Mouse (Mus musculus): Measurements from ENCODE around the gene Mtmr12. TPM values are rescaled to one million over a fixed set of nuclear protein-coding genes. Genes with fewer than 3 reads are reported as not detected.

Mtmr12 gene
- total RNA-seq, 2 experiments from 2014 or later: 17.0 to 17.5 TPM

DNA sequence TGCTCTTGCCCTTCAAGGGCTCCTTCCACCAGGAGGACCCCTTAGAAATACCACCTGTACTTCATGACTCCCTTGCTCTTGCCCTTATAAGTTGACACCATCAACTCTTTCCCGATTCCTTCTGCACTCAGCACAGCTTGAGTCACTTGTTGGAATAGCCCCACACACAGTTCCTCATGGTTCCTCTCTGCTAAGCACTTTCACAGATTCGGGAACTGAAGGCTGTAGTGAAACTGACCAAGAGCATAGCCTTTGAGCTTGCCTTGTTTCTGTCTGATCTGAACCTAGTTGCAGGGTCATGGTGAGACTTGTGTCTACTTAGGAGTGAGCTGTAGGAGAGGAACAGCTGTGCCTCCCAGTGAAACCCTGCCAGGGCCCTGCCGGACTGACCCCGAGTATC lies 28.2 kb downstream of the Mtmr12 start:
- DNase-seq (ENCODE audit: low spot score in 2 of 2): no peak

DNA sequence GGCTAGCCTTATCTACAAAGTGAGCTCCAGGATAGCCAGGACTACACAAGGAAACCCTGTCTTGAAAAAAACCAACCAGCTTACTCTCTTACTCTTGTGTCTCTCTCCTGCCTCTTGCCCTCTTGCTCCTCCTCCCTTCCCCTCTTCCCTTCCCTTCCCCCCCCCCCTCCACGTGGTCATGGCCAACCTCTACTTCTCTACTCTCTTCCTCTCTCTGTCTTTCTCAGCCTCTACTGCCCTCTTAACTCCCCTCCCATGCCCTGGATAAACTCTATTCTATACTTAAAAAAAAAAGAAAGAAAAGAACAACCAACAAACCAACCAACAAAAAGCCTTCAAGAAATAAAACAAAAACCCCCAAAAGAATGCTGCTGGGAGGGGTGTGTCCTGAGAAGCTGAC lies 30.7 kb downstream of the Mtmr12 start:
- DNase-seq (ENCODE audit: low spot score in 2 of 2): no peak

DNA sequence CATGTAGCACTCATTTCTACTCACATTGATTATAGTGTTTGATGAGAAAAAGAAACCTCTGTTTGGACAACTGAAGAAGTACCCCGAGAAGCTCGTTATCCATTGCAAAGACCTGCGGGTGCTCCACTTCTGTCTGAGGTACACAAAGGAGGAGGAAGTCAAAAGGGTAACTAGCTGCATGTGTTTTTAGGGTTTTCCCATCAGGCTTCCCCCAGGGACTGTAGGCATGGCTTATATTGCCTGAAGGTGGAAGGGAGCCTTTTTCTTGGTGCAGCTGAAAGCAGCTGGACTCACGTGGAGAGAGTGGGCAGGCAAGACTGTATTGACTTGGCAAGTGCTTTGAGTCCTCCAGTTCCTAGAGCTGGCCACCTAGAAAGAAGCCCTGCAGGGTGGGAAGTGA lies 31.2 kb downstream of the Mtmr12 start:
- DNase-seq (ENCODE audit: low spot score in 2 of 2): no peak

DNA sequence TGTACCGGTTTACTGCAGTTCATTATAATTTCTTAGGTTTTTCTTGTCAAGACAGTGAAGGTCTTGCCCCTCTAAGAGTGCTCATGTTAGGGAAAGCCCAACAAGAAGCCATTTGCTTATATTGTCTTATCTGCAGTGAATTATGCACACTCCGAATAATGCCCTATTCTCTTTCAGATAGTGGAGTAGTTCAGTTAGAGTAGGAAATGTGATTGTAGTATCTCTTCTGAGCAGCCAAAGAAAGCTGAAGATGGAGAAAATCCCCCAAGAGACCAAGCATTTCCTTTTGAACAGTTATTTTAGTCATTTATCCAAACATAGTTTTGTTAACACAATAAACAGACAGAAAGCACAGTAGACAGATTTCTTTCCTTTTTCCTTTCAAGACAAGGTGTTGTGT lies 32.1 kb downstream of the Mtmr12 start:
- DNase-seq (ENCODE audit: low spot score in 2 of 2): no peak

DNA sequence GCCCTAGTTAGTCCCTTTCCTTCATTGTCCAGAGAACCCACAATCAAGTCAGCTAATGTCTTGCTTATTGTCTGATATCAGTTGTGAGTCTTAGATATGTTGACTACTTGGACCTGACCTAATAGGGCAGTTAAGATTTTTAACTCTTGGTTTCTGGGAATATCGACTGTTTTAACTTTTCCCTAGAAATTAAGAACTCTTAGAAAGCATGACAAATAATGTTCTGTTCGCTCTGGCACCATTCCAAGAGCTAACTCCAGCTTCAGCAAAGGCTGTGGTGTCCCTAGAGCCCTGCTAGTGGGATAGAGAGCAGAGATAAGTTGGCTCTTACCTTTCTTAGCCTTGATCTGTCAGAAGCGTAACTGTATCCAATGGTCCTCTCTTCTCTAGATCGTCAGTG lies 32.7 kb downstream of the Mtmr12 start:
- DNase-seq (ENCODE audit: low spot score in 2 of 2): no peak

DNA sequence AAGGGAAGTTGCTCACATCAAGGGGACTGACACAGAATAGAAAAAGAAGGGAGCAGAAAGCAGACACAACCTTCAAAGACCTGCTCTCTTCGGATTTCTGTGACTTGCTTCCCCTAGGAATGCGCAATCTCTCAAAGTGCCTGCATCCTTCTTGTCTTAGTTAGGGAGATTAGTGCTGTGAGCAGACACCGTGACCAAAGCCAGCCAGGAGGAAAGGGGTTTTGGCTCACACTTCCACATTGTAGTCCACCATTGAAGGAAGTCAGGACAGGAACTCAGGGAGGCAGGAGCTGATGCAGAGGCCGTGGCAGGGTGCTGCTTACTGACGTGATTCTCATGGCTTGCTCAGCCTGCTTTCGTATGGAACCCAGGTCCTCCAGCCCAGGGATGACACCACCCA lies 33.5 kb downstream of the Mtmr12 start:
- no peak for DNase-seq (ENCODE audit: low spot score in 2 of 2)

DNA sequence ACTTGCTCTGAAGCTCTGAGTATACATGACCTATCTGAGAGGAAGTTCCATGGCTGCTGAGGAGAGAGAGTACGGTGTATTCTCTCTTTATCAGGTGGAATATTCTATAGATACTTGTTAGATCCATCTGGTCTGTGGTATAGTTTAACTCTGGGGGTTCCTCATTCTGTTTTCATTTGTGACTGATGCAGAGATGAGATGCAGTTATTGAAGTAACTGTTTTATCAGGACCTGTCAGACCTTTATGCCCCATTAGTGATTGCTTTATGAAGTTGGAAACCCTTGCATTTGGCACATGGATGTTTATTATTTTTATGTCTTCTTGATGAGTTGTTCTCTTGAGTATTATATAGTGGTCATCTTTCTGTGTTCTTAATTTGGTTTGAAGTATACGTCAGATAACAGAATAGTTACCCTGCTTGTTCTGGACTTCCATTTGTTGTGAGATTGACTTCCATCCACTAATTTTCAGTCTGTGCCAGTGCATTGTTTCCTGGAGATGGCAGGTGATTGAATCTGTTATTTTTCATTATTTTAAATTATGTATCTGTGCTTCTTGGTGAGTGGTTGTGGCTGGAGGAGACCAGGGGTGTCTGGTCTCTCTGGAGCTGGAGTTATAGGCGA lies 36.0 kb downstream of the Mtmr12 start:
- DNase-seq (ENCODE audit: low spot score in 2 of 2): no peak

DNA sequence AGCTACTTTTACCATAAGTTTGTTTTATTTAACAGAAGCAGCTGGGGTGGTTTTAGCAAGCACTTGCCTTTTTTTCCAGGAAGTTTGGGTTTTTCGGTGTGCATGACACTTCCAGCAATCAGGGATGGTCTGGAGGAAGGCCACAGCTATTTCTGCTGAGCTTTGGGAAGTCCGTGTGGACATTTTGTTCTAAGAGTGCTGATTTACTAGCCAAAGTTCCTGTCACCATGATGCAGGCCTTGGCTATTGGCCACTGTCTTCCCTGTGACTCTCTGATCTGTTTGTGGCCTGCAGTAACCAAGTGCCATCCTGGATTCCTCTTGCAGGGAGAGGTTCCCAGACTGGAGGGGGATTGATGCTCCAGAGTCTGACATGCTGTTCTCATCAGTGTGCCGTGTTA lies 39.0 kb downstream of the Mtmr12 start:
- no peak for DNase-seq (ENCODE audit: low spot score in 2 of 2)

DNA sequence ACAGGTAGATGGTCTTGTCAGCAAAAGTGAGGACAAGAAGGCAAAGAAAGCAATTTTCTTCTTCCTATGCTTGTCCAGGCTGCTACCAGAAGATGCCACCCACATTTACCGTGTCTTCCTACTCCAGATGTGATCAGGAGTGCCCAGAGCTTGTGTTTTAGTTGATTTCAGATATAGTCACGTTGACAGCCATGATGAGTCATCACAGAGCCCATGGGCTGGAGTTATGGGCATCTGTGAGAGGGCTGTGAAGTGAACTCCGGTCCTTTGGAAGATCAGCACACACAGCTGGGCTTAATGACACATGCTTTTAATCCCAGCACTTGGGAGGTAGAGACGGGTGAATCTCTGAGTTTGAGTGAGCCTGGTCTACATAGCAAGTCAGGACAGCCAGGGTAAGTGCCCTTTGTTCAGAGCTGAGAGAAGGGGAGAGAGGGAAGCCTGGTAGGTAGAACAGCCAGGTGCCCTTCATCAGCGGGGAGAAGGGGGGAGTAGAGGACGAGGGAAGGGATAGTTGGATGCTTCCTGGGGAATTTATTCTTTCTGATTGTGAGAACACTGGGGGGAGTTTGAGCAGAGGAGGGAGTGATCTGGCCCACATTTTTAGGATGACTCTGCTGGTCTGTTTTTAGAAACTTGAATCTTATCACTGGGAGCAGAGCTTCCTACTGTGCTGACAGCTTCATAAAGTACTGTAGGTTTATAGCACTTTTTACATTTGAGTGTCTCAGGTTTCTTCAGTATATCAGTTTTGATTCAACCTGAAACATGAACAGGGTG lies 40.9 kb downstream of the Mtmr12 start:
- DNase-seq (ENCODE audit: low spot score in 2 of 2): no peak

DNA sequence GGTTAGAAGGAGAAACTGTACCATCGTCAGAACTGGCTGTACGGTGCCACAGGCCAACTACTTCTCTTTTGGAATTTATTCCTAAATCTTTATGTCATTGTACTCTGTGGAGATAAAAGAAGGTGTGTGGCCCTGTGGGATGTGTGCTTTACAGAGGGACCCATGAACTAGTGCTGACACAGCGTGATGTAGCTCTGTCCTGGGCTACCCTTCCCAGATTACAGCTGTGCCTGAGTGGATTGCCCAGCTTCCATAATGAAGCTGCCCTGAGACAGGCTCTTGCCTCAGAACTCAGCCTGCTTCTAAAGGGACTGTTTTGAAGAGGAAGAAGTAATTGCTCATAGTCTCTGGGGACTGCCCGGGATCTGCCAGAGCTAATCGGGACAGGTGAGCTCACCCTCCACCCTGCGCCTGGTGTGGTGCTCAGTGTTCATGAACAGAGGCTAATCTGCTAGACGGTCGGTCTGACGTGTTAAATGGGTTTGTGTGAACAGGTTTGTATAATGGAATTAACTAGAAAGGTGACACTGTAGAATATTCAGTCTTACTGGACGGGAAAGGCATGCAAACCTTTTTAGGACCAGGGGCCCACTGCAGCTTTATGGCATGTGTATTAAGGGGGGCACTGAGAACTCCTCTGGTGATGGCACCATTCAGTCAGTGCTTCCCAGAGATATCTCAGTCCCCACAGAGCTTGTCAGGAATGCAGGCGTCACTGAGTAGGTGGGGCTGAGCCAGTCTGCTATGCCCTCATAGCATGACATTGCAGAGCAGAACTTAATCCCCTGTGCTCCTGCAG lies 41.7 kb downstream of the Mtmr12 start:
- no peak for DNase-seq (ENCODE audit: low spot score in 2 of 2)

DNA sequence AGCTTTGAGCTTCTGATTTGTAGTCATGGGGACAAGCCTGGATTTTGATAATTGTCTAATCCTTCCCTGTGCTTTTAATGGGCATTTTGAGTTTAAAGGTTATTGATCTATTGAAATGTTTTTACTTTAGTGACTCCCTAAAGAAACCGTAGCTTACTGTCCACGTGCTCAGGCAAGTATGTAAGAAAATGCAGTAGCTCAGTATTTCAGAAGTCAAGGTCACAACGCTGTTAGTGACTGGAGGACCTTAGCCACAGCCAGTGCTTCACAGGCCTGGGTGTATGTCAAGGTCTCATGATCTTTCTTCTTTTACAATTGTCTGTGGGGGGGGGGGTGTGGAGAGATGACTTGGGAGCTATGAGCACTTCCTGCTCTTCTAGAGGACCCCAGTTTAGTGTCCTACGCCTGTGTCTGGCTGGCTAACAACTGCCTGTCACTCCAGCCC lies 42.4 kb downstream of the Mtmr12 start:
- no peak for DNase-seq (ENCODE audit: low spot score in 2 of 2)

DNA sequence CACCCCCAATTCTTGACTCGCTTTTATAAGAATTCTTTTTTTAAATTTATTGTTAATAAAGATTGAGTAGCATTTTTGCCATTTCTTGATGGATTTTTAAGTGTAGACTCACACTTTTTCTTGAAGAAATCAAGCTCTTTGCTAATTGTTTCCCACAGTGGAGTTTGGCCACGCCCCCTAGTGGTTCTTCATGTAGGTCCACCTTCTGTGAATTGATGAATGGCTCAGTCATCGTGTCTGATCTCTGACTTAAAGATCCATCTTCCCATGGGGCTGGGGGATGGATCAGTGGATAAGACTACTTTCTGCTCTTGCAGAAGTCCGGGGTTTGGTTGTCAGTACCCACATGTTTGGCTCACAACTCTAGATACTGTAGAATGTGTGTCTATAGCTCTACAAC lies 43.5 kb downstream of the Mtmr12 start:
- no peak for DNase-seq (ENCODE audit: low spot score in 2 of 2)

DNA sequence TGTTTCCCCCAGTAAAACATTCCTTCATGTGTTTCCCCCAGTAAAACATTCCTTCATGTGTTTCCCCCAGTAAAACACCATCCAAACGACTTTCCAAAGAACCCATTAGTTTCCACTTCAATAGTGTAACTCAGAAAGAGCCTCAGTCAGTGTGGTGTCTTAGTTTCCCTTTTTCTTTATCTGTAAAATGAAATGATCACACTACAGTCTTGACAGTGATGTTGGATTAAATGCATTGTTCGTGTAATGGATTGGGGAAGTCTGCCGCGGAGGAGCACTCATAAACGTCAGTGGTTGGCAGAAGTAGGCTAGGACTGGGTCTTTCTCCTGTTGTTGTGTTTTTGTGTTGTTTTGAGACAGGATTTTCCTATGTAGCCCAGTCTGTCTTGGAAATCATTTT lies 45.5 kb downstream of the Mtmr12 start:
- no peak for DNase-seq (ENCODE audit: low spot score in 2 of 2)

DNA sequence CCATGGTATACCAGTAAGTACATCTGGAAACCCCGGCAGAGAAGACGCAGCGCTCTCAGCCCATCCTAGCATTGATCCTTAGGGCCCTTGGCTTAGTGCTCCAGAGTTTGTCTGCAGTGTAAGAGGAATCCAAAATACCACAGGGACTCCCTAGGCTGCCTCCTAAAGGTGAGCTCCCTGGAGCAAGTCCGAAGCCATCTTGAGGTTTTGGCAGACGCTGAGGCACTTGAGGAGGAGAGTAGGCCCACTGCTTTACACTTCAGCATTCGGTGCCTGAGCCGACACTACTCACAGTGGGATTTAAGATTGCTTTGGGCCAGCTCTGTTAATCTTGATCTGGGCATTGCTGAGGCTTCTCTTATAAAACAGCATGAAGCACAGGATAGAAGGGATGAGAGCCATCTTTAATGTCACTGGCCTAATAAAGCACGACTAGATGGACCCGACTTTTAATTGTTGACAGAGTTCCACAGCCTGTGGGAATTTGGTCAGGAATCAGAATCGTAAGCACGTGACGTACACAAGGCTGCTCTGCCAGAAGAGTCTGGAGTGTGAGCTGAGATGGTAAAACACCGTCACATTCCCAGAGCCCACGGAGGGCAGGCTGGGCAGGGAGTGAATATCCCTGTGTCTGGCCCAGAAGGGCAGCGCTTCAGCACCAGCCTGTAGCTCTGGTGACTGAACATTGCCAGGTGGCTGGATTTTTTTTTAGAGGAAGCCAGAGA lies 46.8 kb downstream of the Mtmr12 start:
- DNase-seq (ENCODE audit: low spot score in 2 of 2): no peak

DNA sequence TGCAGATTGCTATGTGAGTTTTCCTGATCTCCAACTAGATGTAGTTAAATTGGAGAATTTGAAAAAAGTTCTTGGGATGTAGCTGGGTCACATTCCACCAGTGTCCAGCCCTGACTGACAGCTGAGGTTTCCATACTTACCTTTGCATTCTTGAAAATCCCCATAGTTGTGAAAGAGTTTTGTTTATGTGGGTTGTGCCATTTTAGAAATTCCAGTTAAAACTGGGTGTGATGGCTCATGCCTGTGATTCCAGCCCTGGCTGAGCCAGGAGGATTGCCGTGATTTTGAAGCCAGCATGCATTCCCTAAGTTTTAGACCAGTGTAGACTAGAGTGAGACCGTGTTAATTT lies 47.3 kb downstream of the Mtmr12 start:
- no peak for DNase-seq (ENCODE audit: low spot score in 2 of 2)

DNA sequence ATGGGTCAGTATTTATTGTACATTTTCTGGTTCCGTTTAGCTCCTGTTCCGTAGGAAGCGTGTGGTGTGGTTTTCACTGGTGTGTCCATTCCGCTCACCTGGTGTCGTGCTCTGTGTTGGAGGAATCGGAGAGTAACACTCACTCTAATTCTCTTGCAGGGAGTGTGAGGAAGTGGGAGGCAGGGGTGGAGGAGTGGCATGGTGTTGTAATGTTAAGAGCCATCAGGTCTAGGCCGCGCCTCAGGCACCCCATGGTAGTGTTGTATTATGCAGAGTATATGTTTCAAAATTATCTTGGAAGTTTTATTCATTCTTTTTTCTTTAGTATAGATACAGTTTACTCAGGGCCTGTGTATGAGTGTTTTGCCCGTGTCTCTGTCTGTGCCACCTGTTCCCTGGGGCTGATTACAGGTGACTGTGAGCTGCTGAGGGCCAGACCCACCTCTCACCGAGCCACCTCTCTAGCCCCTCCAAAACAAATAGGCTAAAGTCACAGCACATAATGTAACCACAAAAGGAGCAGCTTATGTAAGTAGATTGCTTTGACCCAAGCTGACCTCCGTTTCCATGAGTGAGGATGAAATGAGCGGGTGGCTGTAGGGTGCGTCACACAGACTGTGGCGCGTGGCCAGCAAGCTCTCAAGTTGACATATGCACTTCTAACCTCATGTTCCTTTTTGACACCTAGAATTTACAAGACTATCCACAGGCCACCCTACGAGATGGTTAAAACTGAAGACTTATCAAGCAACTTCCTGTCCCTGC lies 53.1 kb downstream of the Mtmr12 start:
- DNase-seq (ENCODE audit: low spot score in 2 of 2): no peak

DNA sequence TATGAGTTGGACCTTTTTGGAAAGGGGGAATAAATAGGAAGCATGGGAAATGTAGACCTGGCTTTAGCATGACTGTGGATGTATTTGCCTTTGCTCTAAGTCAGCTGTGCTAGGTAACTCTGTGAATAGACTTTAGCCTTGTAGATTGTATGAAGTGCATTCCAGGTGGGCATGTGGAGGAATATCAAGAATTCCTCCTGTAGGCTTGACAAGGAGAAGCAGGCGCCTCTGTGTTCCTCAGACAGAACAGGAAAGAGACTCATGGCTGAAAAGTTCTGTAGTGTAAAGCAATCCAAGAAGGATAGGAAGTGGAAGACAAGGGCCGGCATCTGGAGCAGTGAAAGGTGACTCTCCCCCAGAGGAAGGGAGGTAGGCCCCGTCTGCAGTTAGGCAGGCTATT lies 58.2 kb downstream of the Mtmr12 start:
- no peak for DNase-seq (ENCODE audit: low spot score in 2 of 2)

DNA sequence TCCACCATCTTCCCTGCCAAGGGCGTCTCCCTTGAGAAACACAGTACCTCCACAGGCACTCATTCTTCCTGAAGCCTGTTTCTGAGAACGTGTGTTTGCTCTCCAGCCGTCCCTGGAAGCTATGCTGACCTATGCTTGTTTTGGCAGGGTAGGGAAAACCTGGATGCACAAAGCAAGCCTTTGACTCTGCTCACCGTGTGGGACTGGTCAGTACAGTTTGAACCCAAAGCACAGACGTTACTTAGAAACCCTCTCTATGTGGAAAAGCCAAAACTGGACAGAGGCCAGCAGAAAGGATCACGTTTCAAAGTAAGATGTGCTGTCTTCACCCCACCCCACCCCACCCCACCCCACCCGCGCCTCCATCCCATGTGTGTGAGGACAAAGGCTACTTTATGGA lies 61.6 kb downstream of the Mtmr12 start:
- no peak for DNase-seq (ENCODE audit: low spot score in 2 of 2)

DNA sequence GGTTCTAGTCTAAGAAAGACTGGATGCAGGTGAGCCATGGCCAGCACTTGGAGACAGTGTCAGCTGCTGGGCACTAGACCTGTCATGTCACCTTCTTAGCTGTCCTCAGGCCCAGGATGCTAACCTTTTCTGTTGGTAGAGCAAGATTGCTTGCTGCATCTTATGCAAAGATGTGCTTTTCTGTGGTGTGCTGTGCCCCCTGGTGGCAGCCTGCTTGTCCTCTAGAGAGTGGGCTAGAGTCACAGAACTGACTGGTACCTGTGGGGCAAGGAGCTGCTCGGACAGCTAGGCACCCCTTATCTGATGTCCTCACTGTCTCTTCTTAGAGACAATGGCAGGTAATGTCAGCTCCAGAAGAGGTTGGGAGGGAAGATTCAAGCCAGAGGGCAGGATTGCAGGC lies 63.2 kb downstream of the Mtmr12 start:
- peak; percentile 53 to 60 for DNase-seq (ENCODE audit: low spot score in 2 of 2)

DNA sequence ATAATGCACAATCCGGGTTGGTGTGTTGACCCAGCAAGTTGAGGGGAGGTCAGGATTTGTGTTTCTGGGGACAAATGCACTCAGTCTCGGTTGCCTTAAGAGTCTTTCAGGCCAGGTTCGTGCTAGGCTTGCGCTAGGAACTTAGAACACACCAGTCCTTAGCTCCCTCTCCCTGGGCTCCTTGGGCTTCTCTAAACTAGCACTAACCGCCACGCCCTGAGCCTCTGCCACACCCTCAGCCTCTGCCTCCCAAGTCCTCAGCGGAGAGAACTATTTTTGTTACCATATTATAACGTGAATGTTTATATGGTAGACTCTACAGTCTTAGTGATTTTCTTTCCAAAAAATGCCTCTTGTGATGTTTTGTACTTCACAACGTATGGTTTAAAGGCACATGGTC lies 66.5 kb downstream of the Mtmr12 start:
- DNase-seq (ENCODE audit: low spot score in 2 of 2): no peak
